Mouse (Mus musculus) layer of hippocampus, postnatal 14 days (tissue): ENCODE measurements around the gene Stra6l. TPM values are rescaled to one million over a fixed set of nuclear protein-coding genes. Genes with fewer than 3 reads are reported as not detected.

ENCODE experiments used
- DNase-seq, 2 experiments: peaks; one replicate each; pipeline ENCODE4 v3.0.0; 2021 to 2022; ENCODE audit warnings: low spot score in 2 of 2, mixed read lengths in 1 of 2
- long read RNA-seq, 2 experiments: library from polyadenylated mRNA; stranded (forward); transcript quantifications; one replicate each; pipeline ENCODE4 v2.0.0; 2021
- total RNA-seq, 2 experiments: library from RNA; stranded (reverse); gene quantifications; 2 replicates each; pipeline ENCODE4 v1.2.3; 2021

Stra6l gene
- total RNA-seq, result not detected
- long read RNA-seq, experiment 1, result 0 reads
- long read RNA-seq, experiment 2, result 0 reads

DNA sequence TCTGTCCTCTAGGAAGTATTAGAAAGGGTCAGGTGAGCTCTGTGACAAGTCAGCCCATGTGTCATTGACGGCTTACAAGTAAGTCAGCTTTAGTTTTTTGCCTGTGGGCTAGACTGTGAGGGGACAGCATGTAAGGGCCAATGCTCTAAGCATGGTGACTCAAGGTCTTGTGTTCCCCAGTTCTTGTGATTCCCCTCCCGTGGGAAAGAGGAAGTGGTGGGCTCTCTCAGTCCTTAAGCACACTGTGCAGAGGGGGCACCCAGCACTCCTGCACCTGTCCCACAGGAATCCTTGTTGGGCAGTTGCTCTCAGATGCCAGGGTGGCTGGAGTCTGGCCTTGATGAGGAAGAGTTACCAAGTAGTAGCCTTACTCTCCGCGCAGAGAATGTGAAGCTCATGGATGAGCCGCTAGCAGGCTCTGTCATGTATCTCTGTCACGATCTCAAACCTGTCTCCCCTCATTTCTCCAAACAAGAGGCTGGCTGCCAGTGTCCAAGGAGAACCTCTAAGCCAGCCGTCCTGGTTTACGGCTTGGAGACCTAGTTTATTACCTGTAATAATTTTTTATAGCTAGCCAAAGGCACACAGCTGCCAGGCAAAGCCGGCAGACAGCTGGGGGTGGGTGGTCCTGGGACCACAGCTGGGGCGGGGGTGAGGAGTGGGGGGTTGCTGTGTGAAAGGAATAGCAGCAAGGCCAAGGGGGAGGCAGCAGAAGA, at the start of gene Stra6l:
TSS of gene Stra6l (plus strand) at position 556 of the 716 bp plus-strand sequence.
- DNase-seq, result no peak

DNA sequence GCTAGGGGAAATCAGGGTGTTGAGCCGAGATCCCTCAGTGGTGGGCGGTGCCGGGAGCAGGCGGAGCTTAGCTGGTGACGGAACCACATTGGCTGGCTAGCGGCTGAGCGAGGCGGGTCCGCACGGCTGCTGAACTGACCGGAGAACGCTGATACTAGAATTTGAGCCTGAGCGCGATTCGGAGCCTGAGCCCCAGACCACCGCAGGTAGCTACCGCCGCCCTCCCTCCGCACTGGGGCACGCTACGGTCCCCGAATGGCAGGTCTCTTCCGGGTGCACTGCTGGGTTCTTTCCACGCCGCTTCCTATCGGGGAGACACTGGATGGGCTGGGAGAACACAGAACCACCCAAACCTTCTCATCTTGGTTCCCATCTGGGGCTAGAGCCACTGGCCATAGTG, 49.5 kb upstream of the Stra6l start, which contains the start of gene Aldh1b1:
TSS of gene Aldh1b1 (plus strand) at position 59 of the 400 bp plus-strand sequence.
- DNase-seq, result peak; percentile 58 to 76

DNA sequence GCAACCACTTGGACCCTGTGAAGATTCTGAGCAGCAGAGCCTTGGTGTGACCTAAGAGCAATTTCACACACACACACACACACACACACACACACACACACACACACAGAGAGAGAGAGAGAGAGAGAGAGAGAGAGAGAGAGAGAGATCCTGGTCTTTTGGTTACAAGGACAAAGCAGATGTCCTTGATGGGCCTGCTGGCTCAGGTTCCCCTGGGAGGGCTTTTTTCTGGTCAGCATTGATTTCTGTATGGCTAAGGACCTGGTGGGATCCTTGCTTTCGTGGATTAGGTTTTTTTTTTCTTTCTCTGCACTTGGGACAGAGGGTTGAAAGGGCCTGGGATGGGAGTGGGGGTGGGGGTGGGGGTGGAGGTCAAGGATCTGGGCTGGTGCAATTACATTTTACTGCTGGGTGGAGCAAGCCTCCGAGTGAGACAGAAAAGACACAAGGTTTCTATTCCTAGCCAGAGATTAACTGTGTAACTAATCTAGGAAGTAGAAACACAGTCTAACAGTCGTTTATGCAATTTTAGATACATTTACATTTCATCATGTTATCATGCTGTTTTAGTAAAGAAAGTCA, 48.4 kb upstream of the Stra6l start:
- no peak for DNase-seq

DNA sequence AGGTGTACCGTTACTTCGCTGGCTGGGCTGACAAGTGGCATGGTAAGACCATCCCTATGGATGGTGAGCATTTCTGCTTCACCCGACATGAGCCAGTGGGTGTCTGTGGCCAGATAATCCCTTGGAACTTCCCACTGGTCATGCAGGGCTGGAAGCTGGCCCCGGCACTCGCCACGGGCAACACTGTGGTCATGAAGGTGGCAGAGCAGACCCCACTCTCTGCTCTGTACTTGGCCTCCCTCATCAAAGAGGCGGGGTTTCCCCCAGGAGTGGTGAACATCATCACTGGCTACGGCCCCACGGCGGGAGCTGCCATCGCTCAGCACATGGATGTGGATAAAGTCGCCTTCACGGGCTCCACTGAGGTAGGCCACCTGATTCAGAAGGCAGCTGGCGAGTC, 45.6 kb upstream of the Stra6l start:
- no peak for DNase-seq

DNA sequence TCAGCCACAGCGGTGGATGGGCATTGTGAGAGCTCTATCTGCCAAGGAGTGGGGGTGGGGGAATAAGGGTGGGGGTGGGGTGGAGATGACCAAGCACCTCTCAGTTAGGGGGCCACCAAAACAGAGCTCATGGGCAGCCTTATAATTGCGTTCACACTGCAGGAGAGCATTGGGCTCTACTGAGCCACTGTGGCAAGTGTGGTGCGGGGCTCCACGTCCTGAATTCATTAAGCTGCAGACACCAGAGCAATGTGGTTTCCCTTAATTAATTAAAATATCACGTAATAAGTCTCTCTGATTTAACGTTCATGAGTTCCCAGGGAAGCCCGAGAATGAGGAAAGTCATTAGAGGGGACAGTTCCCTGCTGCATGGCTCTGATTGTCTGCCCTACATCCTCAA, 40.4 kb upstream of the Stra6l start:
- no peak for DNase-seq

DNA sequence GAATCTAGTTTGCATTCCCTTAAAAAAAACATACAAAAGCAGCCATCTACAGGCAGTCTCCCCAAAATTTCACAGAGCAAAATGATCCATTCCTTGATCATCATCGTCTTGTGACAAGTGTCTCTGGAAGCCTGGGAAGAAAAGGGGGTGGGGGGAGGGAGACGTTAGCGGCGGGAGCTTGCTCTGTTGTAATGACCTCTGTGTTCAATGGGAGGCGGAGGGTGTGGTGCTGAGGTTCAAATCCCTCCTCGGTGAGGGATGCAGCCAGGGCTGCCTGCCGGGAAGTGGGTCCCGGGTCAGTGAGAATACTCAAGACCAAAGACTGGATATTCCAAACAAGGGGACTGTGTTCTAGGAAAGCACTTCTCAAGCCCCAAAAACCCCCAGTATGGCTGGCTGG, 37.2 kb upstream of the Stra6l start:
- DNase-seq, result no peak

DNA sequence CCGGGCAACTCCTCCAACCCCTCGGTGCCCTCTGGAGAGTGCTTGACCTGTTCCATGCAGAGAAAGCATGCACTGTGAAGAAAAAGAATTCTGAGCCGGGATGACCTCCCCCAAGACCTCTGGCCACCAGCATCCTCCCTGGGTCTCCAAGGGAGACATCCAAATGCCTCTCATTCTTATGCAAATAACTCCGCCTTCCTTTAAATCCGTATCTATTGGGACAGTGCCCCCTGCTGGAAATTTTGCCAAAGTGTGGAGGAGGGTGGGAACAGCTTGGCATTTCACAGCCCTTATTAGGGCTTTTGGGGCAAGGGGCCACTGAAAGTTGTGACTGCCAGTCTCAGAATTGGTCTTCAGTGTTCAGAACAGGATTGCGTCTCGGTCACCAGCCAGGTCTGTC, 32.9 kb upstream of the Stra6l start:
- DNase-seq, result peak; percentile 55 to 60

DNA sequence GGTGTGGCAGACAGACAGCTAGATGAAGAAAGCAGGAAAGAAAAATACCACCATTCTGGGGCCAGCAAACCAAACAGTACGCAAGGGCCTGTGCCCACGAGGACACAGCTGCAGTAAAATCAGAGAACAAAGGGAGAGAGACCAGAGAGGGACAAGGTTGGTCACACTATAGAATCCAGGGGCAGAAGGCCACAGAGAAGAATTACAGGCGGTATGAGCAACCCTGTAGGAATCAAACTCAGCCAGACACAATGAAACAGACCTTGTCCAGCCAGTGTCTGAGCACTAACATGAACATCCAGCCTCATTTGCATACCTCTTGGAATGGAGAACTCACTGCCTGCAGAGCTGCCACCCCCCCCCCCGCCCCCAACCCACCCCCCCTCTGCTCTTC, 29.7 kb upstream of the Stra6l start:
- DNase-seq, result no peak

DNA sequence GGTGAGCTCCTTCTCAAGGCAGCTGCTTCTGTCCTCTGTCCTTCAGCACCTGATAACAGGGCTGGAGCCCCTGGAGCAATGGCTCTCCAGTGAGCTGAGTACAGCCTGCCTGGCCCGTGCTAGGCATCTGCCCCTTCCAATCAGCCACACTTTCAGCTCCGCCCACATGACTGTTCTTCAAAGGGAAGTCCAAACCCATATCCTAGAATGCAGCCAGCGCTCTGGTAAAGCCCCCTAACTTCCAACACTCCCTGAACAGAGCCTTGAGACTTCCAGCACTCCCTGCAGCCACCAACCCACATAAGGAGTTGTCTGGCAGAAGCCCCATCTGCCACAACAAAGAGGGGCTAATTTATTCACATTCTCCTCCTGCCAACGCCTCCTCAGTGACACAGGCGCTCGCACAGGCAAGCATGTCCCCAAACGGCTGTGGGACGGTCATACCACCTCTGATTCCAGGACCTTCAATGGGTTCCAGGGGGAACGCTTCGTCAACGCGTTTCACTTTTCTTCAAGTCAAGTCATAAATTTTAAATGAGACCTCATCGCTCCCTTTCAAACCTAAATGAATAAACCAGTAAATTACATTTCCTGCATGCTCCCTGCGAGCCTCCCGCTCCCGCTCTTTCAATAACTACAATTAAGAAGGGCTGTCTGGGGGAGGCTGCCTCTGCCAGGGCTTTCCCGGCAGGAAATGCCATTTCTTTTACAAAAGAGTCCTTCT, 29.1 kb upstream of the Stra6l start:
- DNase-seq, result peak; percentile 50 to 58

DNA sequence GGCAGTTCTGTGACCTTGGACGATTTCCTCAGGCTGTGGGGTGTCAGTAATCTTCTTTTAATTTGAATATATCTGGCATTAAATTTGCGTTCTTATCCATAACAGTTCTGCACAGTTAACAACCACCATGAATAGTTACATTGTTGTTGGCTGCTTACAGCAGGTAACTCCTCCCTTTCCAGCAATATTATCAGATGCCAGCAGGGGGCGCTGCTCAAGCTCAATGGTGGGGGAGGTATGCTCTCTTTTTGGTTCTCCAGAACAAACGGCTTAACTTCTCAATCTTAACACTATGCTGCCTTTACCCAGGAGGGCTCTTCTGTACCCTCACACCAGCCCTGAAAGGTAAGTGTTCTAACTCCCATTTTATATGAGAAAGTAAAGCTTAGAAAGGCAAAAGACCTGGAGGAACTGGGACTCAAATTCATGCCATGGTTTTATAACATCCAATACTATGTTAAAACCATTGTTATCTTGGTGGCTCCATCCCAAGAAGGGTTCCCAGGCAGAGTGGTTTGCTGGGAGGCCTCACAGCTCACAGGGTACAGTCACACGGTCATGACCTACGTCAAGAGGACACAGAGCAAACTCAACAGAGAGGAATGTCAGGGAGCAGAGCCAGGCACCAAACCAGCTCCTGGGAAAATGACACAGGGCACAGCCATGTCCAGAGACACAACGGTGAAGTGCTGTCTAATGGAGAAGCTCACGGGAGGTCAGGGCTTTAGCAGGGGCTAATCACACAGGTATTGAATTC, 28.2 kb upstream of the Stra6l start:
- peak; percentile 78 to 80 for DNase-seq

DNA sequence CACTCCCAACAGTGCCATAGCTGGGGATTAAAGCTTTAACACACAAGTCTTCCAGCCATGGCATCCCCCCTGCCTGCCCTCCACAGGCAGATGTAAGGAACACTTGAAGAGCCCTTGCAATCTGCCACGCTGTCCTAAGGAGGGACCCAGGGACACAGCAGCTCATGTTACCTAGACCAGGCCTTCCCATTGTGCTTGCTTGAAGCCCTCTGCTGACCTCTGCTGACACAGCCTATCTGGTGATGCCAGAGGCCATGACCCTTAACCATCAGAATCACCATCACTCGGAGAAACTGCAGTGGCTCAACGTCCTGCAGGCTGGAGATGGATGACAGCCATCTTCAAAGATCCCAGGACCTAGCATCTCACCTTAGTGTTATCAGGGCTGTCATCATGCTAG, 26.5 kb upstream of the Stra6l start:
- DNase-seq, result no peak

DNA sequence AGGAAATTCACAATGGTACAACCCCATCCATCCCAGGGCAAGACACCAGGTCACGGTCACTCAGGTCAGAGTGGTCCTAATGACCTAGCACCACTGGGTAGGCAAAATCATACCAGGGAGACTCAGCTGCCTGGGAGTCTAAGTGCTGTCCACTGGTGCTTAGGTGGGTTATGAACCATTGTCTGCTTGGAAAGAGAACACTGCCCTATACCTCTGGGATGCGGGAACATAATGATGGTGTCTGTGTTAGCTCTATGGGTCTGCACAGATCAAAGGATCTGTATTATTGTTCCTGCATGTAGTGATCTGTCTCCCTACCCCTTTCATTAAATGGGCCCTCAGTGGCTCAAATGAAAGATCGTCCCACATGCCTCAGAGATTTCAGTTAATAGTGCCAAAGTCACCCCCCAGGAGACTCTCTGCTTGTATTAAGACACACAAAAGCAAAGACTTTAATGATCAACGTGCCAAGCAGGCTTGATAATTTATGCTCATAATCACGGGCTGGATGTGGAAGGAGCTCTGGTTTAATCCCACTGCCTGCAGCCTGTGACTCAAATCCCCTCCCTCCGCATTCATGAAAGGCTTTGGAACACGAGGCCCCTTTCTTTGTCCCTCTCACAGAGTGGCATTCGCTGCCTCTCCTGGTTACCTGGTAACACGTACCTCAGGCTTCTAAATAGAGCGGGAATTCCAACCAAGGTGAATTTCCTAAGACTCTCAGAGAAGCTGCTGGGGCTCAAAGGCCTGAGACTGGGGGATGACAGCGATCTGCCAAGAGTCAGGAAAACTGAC, 25.5 kb upstream of the Stra6l start:
- DNase-seq, result no peak

DNA sequence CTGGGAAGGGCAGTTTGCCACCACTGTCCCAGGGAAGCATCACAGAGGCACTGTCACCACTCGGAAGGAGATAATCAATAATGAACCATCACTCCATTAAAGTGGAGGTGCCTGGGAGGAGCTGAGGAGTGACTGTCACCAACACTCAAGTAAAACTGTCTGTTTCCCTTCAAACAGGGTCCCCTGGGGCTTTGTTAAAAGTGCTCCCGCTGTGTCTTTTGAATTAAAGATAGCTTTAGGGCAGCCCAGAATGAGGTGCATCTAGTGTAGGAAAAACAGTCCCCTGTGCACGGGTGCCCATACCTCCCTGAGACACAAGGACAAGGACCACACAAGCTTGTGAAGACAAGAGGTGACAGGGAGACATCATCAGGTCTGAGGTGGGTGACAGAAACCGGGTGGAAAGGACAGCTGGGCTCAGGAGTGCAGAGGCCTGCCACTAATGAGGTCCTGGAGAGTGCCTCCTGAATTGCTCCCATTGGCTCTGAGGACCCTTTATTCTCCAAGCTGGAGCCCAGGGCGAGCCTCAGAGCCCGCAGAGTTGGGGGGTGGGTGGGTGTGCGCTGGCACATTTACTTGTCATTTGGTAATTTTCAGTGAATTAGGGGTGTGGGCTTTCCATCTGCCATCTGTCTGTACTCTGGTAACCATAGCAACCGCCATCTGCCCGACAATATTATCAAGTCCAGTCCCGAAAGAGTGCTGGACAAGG, 24.3 kb upstream of the Stra6l start:
- DNase-seq, result peak; percentile 19 to 74

DNA sequence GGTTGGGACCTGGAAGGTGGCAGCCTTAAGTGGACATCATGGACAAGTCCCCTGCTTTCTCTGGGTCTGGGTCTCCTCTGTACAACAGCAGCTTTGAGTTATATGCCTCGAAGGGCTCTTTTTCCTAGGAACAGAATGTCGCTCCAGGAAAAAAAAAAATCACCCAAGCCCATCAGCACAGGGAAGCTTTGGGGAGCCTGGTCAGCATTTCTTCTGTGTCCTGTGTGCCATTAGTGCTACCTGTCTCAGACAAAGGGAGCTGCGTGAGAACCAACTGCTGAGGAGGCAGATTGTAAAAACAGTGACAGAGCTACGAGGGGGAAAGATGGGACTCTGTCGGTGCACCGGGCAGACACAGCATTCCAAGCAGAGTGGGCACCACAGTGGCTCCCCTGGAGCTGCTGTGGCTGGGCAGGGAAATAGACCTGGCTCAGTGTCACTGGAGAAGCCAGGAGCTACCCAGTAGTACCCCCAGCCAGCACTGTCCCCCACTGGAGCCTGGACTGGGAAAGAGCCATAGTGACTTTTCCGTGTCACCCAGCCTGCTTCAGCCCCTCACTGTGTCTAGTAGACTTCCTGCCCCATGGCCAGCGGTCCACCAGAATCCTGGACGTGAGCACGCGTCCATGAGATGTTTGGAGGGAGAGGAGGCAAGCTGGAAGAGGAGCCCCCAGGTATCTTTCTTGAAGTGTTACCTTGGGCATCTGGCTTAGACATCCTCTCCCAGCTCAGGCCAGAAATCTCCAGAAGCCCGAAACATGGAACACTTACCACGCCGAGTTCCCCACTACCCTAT, 23.5 kb upstream of the Stra6l start:
- peak in 1 of 2 experiments; percentile 34 for DNase-seq

DNA sequence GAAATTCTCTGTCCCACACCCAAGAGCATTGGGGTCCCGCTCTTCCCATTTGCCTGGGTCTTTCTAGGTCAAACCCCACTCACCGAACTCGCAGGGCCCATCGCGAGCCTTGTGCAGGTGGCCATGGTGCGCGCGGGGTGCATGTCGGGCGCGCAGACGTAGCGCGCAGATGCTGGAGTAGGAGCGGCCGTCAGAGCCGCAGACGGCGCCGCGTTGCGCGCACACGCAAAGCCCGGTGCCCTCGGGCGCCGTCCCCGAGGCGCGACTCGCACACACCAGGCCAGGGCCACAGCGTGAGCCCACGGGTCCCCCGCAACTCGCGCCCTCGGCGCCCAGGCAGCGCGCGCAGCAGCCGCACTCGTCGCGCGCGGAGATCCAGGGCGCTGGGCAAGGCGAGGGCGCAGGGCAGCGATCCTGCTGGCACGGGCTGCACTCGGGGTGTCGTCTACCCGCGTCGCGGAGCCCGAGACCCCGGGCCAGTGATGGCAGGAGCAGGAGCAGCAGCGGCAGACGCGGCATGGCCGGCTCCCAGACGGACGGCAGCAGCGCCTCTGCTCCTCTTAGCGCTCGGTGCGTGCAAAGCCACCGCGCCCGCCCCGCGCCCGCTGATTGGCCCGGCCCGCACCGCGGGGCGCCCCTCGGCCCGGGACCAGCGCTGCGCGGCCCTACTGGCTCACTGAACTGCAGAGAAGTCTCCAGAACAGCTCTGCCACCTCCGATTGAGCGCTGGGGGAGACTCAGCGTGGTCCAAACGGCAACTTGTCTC, 22.0 kb upstream of the Stra6l start, which contains the start of gene Igfbpl1:
TSS of gene Igfbpl1 (minus strand) at position 649 of the 766 bp plus-strand sequence.
- DNase-seq, result peak in 1 of 2 experiments; percentile 22

DNA sequence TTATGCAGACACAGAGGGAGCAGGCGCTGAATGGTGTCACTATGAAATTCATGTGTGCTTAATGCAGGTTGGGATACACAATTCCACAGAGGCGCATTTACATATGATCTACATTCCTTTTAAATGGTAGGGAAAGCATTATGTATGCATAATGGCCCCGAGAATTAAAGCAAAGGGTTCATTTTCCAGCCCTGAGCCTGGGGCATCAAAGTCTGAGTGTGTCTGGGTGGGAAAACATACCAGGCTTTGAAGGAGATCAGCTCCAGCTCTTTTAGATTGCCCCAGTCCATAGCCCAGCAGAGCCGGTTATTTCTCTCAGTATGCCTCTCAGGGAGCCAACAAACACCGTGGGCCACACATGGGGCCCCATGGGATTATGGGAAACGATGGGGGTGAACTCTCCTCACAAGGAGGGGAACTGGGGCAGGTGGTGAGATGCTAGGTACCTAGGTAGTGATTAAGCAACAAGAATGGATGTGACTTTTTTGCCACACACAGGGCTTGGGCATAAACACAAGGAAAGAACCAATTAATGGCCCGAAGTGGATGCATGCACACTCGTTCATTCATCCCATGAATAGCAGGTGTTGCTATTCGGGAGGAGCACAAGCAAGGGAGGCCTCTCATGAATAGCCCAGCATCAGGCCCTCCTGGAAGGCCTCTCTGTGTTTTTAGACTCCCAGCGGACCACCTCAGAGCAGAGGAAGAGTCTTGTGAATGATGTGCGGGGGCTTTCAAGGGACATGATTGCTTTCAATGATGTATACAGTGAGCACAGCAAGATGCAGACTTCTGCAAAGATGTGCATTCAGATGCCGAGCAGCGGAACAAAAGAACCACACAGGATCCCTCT, 18.3 kb upstream of the Stra6l start:
- no peak for DNase-seq

DNA sequence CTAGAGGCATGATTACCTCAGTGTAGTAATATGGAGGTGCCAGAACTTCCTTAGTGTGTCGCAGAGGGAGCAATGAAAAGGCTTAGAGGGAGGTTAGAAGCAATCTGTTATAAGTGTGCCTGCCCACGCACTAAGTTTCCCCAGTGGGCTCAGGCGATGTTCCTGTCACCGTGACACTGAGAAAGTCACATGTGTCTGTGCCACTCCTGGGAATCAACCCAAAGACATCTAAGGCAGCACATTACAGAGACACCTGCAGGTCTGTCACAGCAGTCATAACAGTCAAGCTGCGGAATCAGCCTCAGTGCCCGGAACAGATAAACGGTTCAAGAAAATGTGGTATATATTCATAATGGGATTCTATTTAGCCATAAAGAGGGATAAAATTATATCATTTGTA, 16.5 kb upstream of the Stra6l start:
- no peak for DNase-seq
